ENCODE assay signal across 7 mouse cellular contexts in the genomic region with DNA sequence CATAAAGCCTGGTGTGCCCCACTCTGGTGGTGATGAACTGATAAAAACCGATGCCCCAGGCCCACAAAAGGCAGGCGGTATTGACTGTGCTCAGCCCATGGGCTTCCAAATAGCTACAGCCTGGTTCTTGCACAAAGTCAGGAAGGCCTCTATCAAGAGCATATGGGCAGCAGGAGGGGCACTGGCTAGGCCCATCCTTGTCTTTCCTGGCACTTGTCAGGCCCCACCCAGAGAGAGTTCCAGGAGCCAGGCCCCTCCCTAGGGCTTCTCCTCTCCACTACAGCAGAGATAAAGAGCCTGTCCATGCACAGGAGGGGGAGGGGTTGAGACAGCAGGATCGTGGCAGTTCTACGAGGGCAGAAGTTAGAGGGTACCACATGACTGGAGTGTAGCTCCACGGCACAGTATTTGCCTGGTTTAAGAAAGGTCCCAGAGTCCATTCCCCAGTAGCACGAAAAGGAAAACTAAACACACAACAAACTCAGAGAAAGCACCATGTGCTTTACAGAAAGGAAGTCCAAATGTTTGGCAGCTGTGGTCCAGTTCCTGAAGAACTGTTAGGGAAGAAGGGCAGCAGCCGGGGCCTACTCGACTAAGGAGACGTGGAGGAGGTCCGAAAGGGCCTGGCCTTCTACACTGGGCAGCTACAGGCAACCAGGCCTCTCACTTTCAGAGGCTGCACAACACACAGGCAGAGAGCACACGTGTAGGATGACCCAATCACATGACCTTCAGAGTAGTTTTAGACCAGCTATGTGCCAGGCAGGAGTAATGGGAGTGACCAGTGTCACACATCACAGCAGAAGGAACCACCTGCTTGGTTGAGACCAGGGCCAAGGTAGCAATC. TPM values are rescaled to one million over a fixed set of nuclear protein-coding genes. Genes with fewer than 3 reads are reported as not detected.
DNase-seq lines count a peak whose midpoint lies in the region; ATAC-seq and TF ChIP-seq lines count a peak whose summit lies in the region.

No protein-coding gene starts in this region.

- peak; percentile 49 for ATAC-seq in lung, embryonic 15.5 days (ENCODE audit: borderline replicate concordance, extremely low read depth, low FRiP score, low TSS enrichment)
- ATAC-seq in hindbrain, embryonic 11.5 days (ENCODE audit: low FRiP score): no peak

- H3K9ac ChIP-seq in lung, embryonic 15.5 days: no peak overlapping the region
- no peak overlapping the region for H3K9ac ChIP-seq in hindbrain, embryonic 11.5 days (ENCODE audit: low read depth, low read length)

- peak overlapping the region; percentile 2; the same call in 1 of the 2 replicates for H3K4me2 ChIP-seq in lung, embryonic 15.5 days
- no peak overlapping the region for H3K4me2 ChIP-seq in hindbrain, embryonic 11.5 days (replicated peaks; ENCODE audit: low read depth, low read length)

- H3K4me1 ChIP-seq in lung, embryonic 15.5 days: peaks cover 75% of the 10 kb centered on the region
- H3K4me1 ChIP-seq in hindbrain, embryonic 11.5 days (replicated peaks; ENCODE audit: control insufficient read depth, insufficient read depth, low read length): peaks cover 7% of the 10 kb centered on the region

- no peak for TF ChIP-seq CTCF in brain, embryonic 14.5 days (IDR thresholded peaks at IDR 0.05; ENCODE audit: borderline replicate concordance, extremely low read depth, insufficient read depth, insufficient read length)

- TF ChIP-seq POLR2A in brain, embryonic 14.5 days (IDR thresholded peaks at IDR 0.05; ENCODE audit: borderline replicate concordance, extremely low read depth, insufficient read depth, insufficient read length, poor library complexity, severe bottlenecking): no peak

- 40% methylated on average over 11 of the region's 11 CpGs for WGBS in lung, embryonic 15.5 days
- WGBS in hindbrain, embryonic 11.5 days: 77% methylated on average over 11 of the region's 11 CpGs

- H3K4me3 ChIP-seq in lung, embryonic 15.5 days: no peak overlapping the region
- no peak overlapping the region for H3K4me3 ChIP-seq in hindbrain, embryonic 11.5 days (ENCODE audit: low read depth, low read length)

- no peaks in the 10 kb centered on the region for H3K36me3 ChIP-seq in lung, embryonic 15.5 days
- H3K36me3 ChIP-seq in hindbrain, embryonic 11.5 days (ENCODE audit: control insufficient read depth, insufficient read depth, low read length): no peaks in the 10 kb centered on the region

- H3K27me3 ChIP-seq in lung, embryonic 15.5 days: no peaks in the 10 kb centered on the region
- H3K27me3 ChIP-seq in hindbrain, embryonic 11.5 days (ENCODE audit: control insufficient read depth, insufficient read depth, low read length): no peaks in the 10 kb centered on the region

- no peaks in the 10 kb centered on the region for H3K9me3 ChIP-seq in lung, embryonic 15.5 days
- H3K9me3 ChIP-seq in hindbrain, embryonic 11.5 days (ENCODE audit: control insufficient read depth, low read length): no peaks in the 10 kb centered on the region

- intact Hi-C loops in heart, postnatal 14 days (cut with DNase I): no loop called here

- peak; percentile 76 for DNase-seq in MEL-GATA-1-ER (ENCODE audit: extremely low read depth, low read depth)
- peak; percentile 4 for DNase-seq in brain, embryonic 14.5 days (ENCODE audit: low read depth)
- DNase-seq in heart, postnatal 14 days: peak; percentile 56 to 63
- no peak for DNase-seq in right cerebral cortex, postnatal 10 days (ENCODE audit: low spot score in 2 of 2)
- DNase-seq in hindbrain, embryonic 11.5 days (ENCODE audit: low spot score): no peak
- no peak for DNase-seq in cerebellum, adult 11-12 months

- peak overlapping the region; percentile 79 for H3K27ac ChIP-seq in lung, embryonic 15.5 days
- no peak overlapping the region for H3K27ac ChIP-seq in hindbrain, embryonic 11.5 days (ENCODE audit: low read depth, low read length)

RNA-seq across cellular contexts. Expression of gene Smim5, which starts 3.8 kb away (rescaled TPM):
- 0.64 and 1.2 TPM in 2 replicates for polyA plus RNA-seq in brain, embryonic 14.5 days (2012; rRNA removed)
- 10 to 100 TPM; 19.6 to 20.4 TPM for total RNA-seq in heart, postnatal 14 days (2021)
- 3.6 and 4.8 TPM in 2 replicates for polyA plus RNA-seq in lung, embryonic 15.5 days (2015; fragmentation: Nextera tagmentation; extraction: Ambion mirVana)
- polyA plus RNA-seq in hindbrain, embryonic 11.5 days (2014; fragmentation: Nextera tagmentation; extraction: Ambion mirVana): 3.4 and 3.8 TPM in 2 replicates

RNA-seq across cellular contexts. Expression of gene Smim6, which starts 8.2 kb away (rescaled TPM):
- polyA plus RNA-seq in brain, embryonic 14.5 days (2012; rRNA removed): not detected in 2 replicates
- under 1 TPM; 0.22 to 0.48 TPM for total RNA-seq in heart, postnatal 14 days (2021)
- polyA plus RNA-seq in lung, embryonic 15.5 days (2015; fragmentation: Nextera tagmentation; extraction: Ambion mirVana): 24.4 and 25.5 TPM in 2 replicates
- polyA plus RNA-seq in hindbrain, embryonic 11.5 days (2014; fragmentation: Nextera tagmentation; extraction: Ambion mirVana): 0.40 and 0.65 TPM in 2 replicates

RNA-seq across cellular contexts. Expression of gene Sap30bp, which starts 29.5 kb away (rescaled TPM):
- polyA plus RNA-seq in brain, embryonic 14.5 days (2012; rRNA removed): 57.6 and 69.8 TPM in 2 replicates
- total RNA-seq in heart, postnatal 14 days (2021): 10 to 100 TPM; 20.6 to 23.8 TPM
- polyA plus RNA-seq in lung, embryonic 15.5 days (2015; fragmentation: Nextera tagmentation; extraction: Ambion mirVana): 29.8 and 35.5 TPM in 2 replicates
- polyA plus RNA-seq in hindbrain, embryonic 11.5 days (2014; fragmentation: Nextera tagmentation; extraction: Ambion mirVana): 55.8 and 57.1 TPM in 2 replicates

RNA-seq across cellular contexts. Expression of gene Recql5, which starts 29.7 kb away (rescaled TPM):
- polyA plus RNA-seq in brain, embryonic 14.5 days (2012; rRNA removed): 28.2 and 38.0 TPM in 2 replicates
- total RNA-seq in heart, postnatal 14 days (2021): 1 to 10 TPM; 7.1 to 8.9 TPM
- 20.5 and 22.3 TPM in 2 replicates for polyA plus RNA-seq in lung, embryonic 15.5 days (2015; fragmentation: Nextera tagmentation; extraction: Ambion mirVana)
- 16.0 and 19.9 TPM in 2 replicates for polyA plus RNA-seq in hindbrain, embryonic 11.5 days (2014; fragmentation: Nextera tagmentation; extraction: Ambion mirVana)

RNA-seq across cellular contexts. Expression of gene Myo15b, which starts 45.4 kb away (rescaled TPM):
- polyA plus RNA-seq in brain, embryonic 14.5 days (2012; rRNA removed): 0.14 and 0.23 TPM in 2 replicates
- total RNA-seq in heart, postnatal 14 days (2021): under 1 TPM; 0.07 to 0.14 TPM
- polyA plus RNA-seq in lung, embryonic 15.5 days (2015; fragmentation: Nextera tagmentation; extraction: Ambion mirVana): 0.25 and 0.49 TPM in 2 replicates
- 0.09 TPM in 1 of 2 replicates, not detected in the other for polyA plus RNA-seq in hindbrain, embryonic 11.5 days (2014; fragmentation: Nextera tagmentation; extraction: Ambion mirVana)

Comparison
In these comparisons a context has a peak if more than half of its experiments do, and no peak if none do; other contexts are left out.
1. DNase-seq: peak in MEL-GATA-1-ER (single experiment), brain, embryonic 14.5 days (single experiment) and heart, postnatal 14 days (2 of 2); none in right cerebral cortex, postnatal 10 days (0 of 2), hindbrain, embryonic 11.5 days (single experiment) and cerebellum, adult 11-12 months (single experiment).
2. RNA of gene Smim6, which starts 8.2 kb away (polyA plus RNA-seq): 24.4 to 25.5 TPM in lung, embryonic 15.5 days; 0.40 to 0.65 TPM in hindbrain, embryonic 11.5 days and not detected in brain, embryonic 14.5 days; every median in the first group is over 10 times any median in the second.